Mouse (Mus musculus): ENCODE results near the gene Zfp3.

DNA sequence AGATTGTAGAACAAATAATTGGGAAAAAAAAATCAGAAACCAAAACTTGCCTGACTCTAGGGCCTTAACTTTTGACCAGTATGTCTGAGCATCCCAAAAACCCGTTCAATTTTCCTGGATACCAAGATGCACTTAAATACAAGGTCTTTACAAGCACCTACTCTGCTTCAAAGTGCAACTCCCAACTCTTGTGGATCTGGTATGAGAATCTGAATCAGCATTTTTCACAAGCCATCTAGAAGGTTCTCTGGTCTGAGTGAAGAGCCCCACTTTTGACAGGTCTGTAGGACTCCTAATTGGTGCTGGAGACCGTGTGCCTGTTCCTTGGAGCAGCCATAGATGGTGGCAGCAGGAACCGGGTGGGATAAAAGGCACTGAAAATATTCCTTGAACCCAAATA, 40.4 kb downstream of the Zfp3 start:
- TF ChIP-seq POLR2A (IDR thresholded peaks at IDR 0.05; ENCODE audit: low read depth, low read length) (no peak), CTCF (IDR thresholded peaks at IDR 0.05; ENCODE audit: extremely low read depth, insufficient read length, insufficient replicate concordance, low read depth, low read length) (no peak)

All from small intestine, adult 2 months (tissue).